Mouse (Mus musculus): ENCODE results near the gene Usp5. TPM values are rescaled to one million over a fixed set of nuclear protein-coding genes. Genes with fewer than 3 reads are reported as not detected.
A peak's percentile ranks its signal among the peaks of the same experiment; 100 is the strongest.

Usp5 gene
- total and polyA plus RNA-seq, 2 experiments from 2014 or later: 189 to 222 TPM

GRCm38 (mm10) chr6:124770511-124770910, 58.8 kb downstream of the Usp5 start:
- TF ChIP-seq CTCF (IDR thresholded peaks at IDR 0.05; ENCODE audit: low read depth): no peak
- no peaks in the 10 kb centered on the region for H3K36me3 ChIP-seq (ENCODE audit: insufficient read depth, low read length)
- 88% methylated on average over 15 of the region's 15 CpGs for WGBS
- ATAC-seq: no peak
- peaks cover 19% of the 10 kb centered on the region for H3K4me1 ChIP-seq (ENCODE audit: insufficient read depth, low read length)
- no peaks in the 10 kb centered on the region for H3K9me3 ChIP-seq (ENCODE audit: low read length)
- H3K4me3 ChIP-seq (ENCODE audit: low read length): no peak overlapping the region
- no peak overlapping the region for H3K27ac ChIP-seq
- peak overlapping the region; percentile 74; the same call in 1 of the 2 replicates for H3K9ac ChIP-seq (replicated peaks; ENCODE audit: low read length)
- no peaks in the 10 kb centered on the region for H3K27me3 ChIP-seq (ENCODE audit: insufficient read depth, low read length)
- peak overlapping the region; percentile 75; the same call in 1 of the 2 replicates for H3K4me2 ChIP-seq (ENCODE audit: low read depth, low read length)
- DNase-seq (ENCODE audit: low spot score): no peak

- Histone ChIP-seq H3K27ac (peak overlapping the region; percentile 78; the same call in 1 of the 2 replicates), H3K4me3 (ENCODE audit: low read length) (peak overlapping the region; percentile 59), H3K27me3 (ENCODE audit: insufficient read depth, low read length) (no peaks in the 10 kb centered on the region), H3K9me3 (ENCODE audit: low read length) (no peaks in the 10 kb centered on the region), H3K4me2 (ENCODE audit: low read depth, low read length) (peak overlapping the region; percentile 75), H3K36me3 (ENCODE audit: insufficient read depth, low read length) (no peaks in the 10 kb centered on the region), H3K9ac (replicated peaks; ENCODE audit: low read length) (peak overlapping the region; percentile 74), H3K4me1 (ENCODE audit: insufficient read depth, low read length) (peaks cover 19% of the 10 kb centered on the region)
- TF ChIP-seq CTCF (IDR thresholded peaks at IDR 0.05; ENCODE audit: low read depth): no peak
- WGBS: 57% methylated on average over 7 of the region's 7 CpGs
- no peak for ATAC-seq
- DNase-seq (ENCODE audit: low spot score): no peak
Measured at GRCm38 (mm10) chr6:124770013-124770412, 59.3 kb downstream of the Usp5 start.

GRCm38 (mm10) chr6:124769101-124769765, 60.1 kb downstream of the Usp5 start, which contains the start of gene Eno2:
Gene Eno2, minus strand, starts transcription at chr6:124769673.
- Histone ChIP-seq H3K27me3 (ENCODE audit: insufficient read depth, low read length) (no peaks in the 10 kb centered on the region), H3K9me3 (ENCODE audit: low read length) (no peaks in the 10 kb centered on the region), H3K27ac (peak within 1 kb of the TSS; percentile 78), H3K4me3 (ENCODE audit: low read length) (peak within 1 kb of the TSS; percentile 59), H3K36me3 (ENCODE audit: insufficient read depth, low read length) (no peaks in the 10 kb centered on the region), H3K4me1 (ENCODE audit: insufficient read depth, low read length) (peaks cover 19% of the 10 kb centered on the region), H3K9ac (replicated peaks; ENCODE audit: low read length) (peak within 1 kb of the TSS; percentile 74), H3K4me2 (ENCODE audit: low read depth, low read length) (peak within 1 kb of the TSS; percentile 75)
- peak; percentile 84 for DNase-seq (ENCODE audit: low spot score)
- under 1% methylated on average over 48 of the region's 54 CpGs for WGBS
- ATAC-seq: peak; percentile 86
- TF ChIP-seq CTCF (IDR thresholded peaks at IDR 0.05; ENCODE audit: low read depth): no peak

- Histone ChIP-seq H3K4me1 (ENCODE audit: insufficient read depth, low read length) (peaks cover 19% of the 10 kb centered on the region), H3K9ac (replicated peaks; ENCODE audit: low read length) (peak overlapping the region; percentile 74), H3K4me2 (ENCODE audit: low read depth, low read length) (peak overlapping the region; percentile 75), H3K27me3 (ENCODE audit: insufficient read depth, low read length) (no peaks in the 10 kb centered on the region), H3K27ac (peak overlapping the region; percentile 78), H3K36me3 (ENCODE audit: insufficient read depth, low read length) (no peaks in the 10 kb centered on the region), H3K9me3 (ENCODE audit: low read length) (no peaks in the 10 kb centered on the region), H3K4me3 (ENCODE audit: low read length) (peak overlapping the region; percentile 59)
- ATAC-seq (peak; percentile 13), DNase-seq (ENCODE audit: low spot score) (no peak)
- 5% methylated on average over 9 of the region's 9 CpGs for WGBS
- no peak for TF ChIP-seq CTCF (IDR thresholded peaks at IDR 0.05; ENCODE audit: low read depth)
Measured at GRCm38 (mm10) chr6:124768704-124769044, 60.6 kb downstream of the Usp5 start.

- H3K4me1 ChIP-seq (ENCODE audit: insufficient read depth, low read length): peaks cover 19% of the 10 kb centered on the region
- peak overlapping the region; percentile 75 for H3K4me2 ChIP-seq (ENCODE audit: low read depth, low read length)
- DNase-seq (ENCODE audit: low spot score) (peak; percentile 46), ATAC-seq (peak; percentile 59)
- no peaks in the 10 kb centered on the region for H3K9me3 ChIP-seq (ENCODE audit: low read length)
- peak overlapping the region; percentile 78 for H3K27ac ChIP-seq
- no peak for TF ChIP-seq CTCF (IDR thresholded peaks at IDR 0.05; ENCODE audit: low read depth)
- H3K36me3 ChIP-seq (ENCODE audit: insufficient read depth, low read length): no peaks in the 10 kb centered on the region
- H3K27me3 ChIP-seq (ENCODE audit: insufficient read depth, low read length): no peaks in the 10 kb centered on the region
- peak overlapping the region; percentile 59 for H3K4me3 ChIP-seq (ENCODE audit: low read length)
- H3K9ac ChIP-seq (replicated peaks; ENCODE audit: low read length): peak overlapping the region; percentile 74
- WGBS: 17% methylated on average over 19 of the region's 19 CpGs
Measured at GRCm38 (mm10) chr6:124767920-124768703, 61.2 kb downstream of the Usp5 start.

GRCm38 (mm10) chr6:124767536-124767919, 61.8 kb downstream of the Usp5 start:
- 34% methylated on average over 4 of the region's 4 CpGs for WGBS
- no peak for DNase-seq (ENCODE audit: low spot score)
- Histone ChIP-seq H3K27ac (peak overlapping the region; percentile 78; the same call in 1 of the 2 replicates), H3K4me1 (ENCODE audit: insufficient read depth, low read length) (peaks cover 19% of the 10 kb centered on the region), H3K36me3 (ENCODE audit: insufficient read depth, low read length) (no peaks in the 10 kb centered on the region; the same call in 1 of the 2 replicates), H3K9ac (replicated peaks; ENCODE audit: low read length) (peak overlapping the region; percentile 74; the same call in 1 of the 2 replicates), H3K4me2 (ENCODE audit: low read depth, low read length) (peak overlapping the region; percentile 75), H3K4me3 (ENCODE audit: low read length) (no peak overlapping the region), H3K9me3 (ENCODE audit: low read length) (no peaks in the 10 kb centered on the region), H3K27me3 (ENCODE audit: insufficient read depth, low read length) (no peaks in the 10 kb centered on the region)
- no peak for TF ChIP-seq CTCF (IDR thresholded peaks at IDR 0.05; ENCODE audit: low read depth)
- 0 out of 2 replicates have a peak, but pooled peaks have one; percentile 0 for ATAC-seq
